Mouse (Mus musculus): ENCODE measurements around the gene Tex50. TPM values are rescaled to one million over a fixed set of nuclear protein-coding genes. Genes with fewer than 3 reads are reported as not detected.
"Not testable (repeated sequence)": the region's sequence is repeated elsewhere in the genome, so short reads cannot be mapped to it uniquely, and the experiment has no call there.

Tex50 gene
- total RNA-seq (2012; rRNA removed) (not detected in 2 replicates), total RNA-seq (2014; rRNA removed) (not detected in 2 replicates), polyA plus RNA-seq (2012; ENCODE audit: insufficient read length, low read depth) (not detected in 2 replicates)

DNA sequence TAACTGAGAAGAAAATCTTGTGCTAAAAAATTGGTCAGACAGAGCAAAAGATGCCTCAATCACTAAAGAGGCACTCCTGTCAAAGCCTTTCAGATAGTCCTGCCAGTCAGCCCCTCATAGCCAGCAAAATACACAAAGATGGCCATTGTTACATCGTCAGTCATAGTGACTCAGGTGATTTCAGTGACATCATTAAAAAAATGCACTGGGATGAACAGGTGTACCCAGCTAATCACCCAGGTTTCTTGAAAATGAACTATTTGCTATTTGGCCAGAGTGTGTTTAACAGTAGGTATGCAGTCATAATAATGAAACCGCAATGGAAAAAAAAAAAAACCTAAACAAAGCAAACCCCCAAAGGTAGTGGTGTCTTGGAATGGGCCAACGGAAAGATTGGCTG, at the start of gene Tex50:
Gene Tex50, minus strand, starts transcription at position 101 of the 400 bp plus-strand sequence.
- TF ChIP-seq BHLHE40 (IDR thresholded peaks at IDR 0.05; ENCODE audit: low read depth, low read length), result no peak
- no peak for TF ChIP-seq ZMIZ1 (IDR thresholded peaks at IDR 0.05; ENCODE audit: low read depth, low read length)
- no peak for TF ChIP-seq ZKSCAN1 (IDR thresholded peaks at IDR 0.05; ENCODE audit: borderline replicate concordance, low read depth, low read length)
- TF ChIP-seq PAX5 (IDR thresholded peaks at IDR 0.05; ENCODE audit: low read length), result no peak
- TF ChIP-seq RCOR1 (conservative IDR thresholded peaks at IDR 0.05; ENCODE audit: low read depth, low read length), result no peak
- no peak for TF ChIP-seq CTCF (conservative IDR thresholded peaks at IDR 0.05 in 1 of 2, IDR thresholded peaks at IDR 0.05 in 1 of 2; ENCODE audit: low read depth in 2 of 2, low read length in 2 of 2)

DNA sequence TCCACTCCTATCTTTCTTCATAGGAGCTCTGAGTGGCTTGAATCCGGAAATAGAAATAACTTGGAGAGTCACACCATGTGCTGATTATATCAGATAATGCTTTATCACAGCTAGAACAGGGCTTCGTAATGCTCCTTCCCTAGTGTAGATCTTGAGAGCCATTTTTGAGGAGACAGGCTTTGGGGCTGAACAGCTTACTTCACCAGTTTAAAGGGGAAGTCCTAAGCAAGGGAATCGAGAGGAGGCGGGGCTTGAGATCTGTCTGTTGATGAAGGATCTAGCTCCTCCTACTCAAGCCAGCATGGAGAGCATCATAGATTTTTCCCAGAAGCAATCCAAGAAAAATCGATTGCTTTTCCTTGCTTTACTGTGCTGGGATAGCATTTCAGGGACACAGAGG, 40.7 kb upstream of the Tex50 start:
- dilution Hi-C loops (cut with MboI; ENCODE audit: extremely low pct_ligation_motif_present, extremely low pct_unique_long_range_greater_than_20kb, low sequenced_read_pairs), result no loop called here
- in situ Hi-C loops (cut with MboI; ENCODE audit: low pct_ligation_motif_present, low pct_unique_long_range_greater_than_20kb, low sequenced_read_pairs), result loop anchor here (25.0 kb wide), 2 partner anchors 263 to 338 kb away; no protein-coding TSS in a partner anchor
- DNase-seq (ENCODE audit: extremely low read depth), result no peak

More for the DNA sequence above, at the start of gene Tex50:
- peaks cover 2% of the 10 kb centered on the region for H3K9me3 ChIP-seq (replicated peaks; ENCODE audit: low read length)
- 0 out of 4 replicates have a peak, but pooled peaks cover 0 to 4% of the 10 kb centered on the region in 2 experiments for H3K4me1 ChIP-seq (ENCODE audit: control insufficient read depth in 1 of 2, insufficient read depth in 2 of 2)
- H3K79me2 ChIP-seq (replicated peaks; ENCODE audit: control insufficient read depth, extremely low read depth, insufficient read depth, poor library complexity, severe bottlenecking), result no peaks in the 10 kb centered on the region
- dilution Hi-C loops (cut with MboI; ENCODE audit: extremely low pct_ligation_motif_present, extremely low pct_unique_long_range_greater_than_20kb, low sequenced_read_pairs) (no loop called here), in situ Hi-C loops (cut with MboI; ENCODE audit: low pct_ligation_motif_present, low pct_unique_long_range_greater_than_20kb, low sequenced_read_pairs) (no loop called here)
- 0 out of 2 replicates have a peak within 1 kb of the TSS, but pooled peaks have one; percentile 14 for H3K4me2 ChIP-seq (ENCODE audit: insufficient read depth, low read depth, poor library complexity, severe bottlenecking)
- H3K36me3 ChIP-seq (replicated peaks in 1 of 2; ENCODE audit: control insufficient read depth in 1 of 2, insufficient read depth in 1 of 2, low read length in 1 of 2), result no peaks in the 10 kb centered on the region
- no peak within 1 kb of the TSS for H3K27ac ChIP-seq (ENCODE audit: insufficient read depth, low read depth)
- DNase-seq (ENCODE audit: extremely low read depth), result no peak
- H3K4me3 ChIP-seq (replicated peaks in 1 of 3; ENCODE audit: low read depth in 2 of 3, low read length in 2 of 3, poor library complexity in 1 of 3), result no peak within 1 kb of the TSS
- no peak within 1 kb of the TSS for H3K9ac ChIP-seq (ENCODE audit: insufficient read depth, low read depth)
- no peaks in the 10 kb centered on the region for H3K27me3 ChIP-seq (replicated peaks)

DNA sequence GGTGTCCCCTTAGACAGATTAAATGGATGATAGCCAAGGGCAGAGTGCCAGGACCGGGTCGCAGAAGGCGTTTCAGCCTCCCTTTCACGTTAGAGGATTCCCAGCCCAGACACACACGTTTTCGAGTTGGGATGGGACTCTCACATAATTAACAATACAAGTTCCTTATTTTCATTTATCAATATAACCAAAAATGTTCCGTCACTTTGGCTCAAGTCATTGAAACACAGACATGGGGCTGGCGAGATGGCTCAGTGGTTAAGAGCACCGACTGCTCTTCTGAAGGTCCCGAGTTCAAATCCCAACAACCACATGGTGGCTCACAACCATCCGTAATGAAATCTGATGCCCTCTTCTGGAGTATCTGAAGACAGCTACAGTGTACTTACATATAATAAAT, 37.2 kb upstream of the Tex50 start:
- H3K27me3 ChIP-seq (replicated peaks); DNase-seq (ENCODE audit: extremely low read depth); H3K27ac ChIP-seq (ENCODE audit: insufficient read depth, low read depth); H3K9ac ChIP-seq (ENCODE audit: insufficient read depth, low read depth); H3K79me2 ChIP-seq (replicated peaks; ENCODE audit: control insufficient read depth, extremely low read depth, insufficient read depth, poor library complexity, severe bottlenecking); H3K9me3 ChIP-seq (replicated peaks; ENCODE audit: low read length); dilution Hi-C loops (cut with MboI; ENCODE audit: extremely low pct_ligation_motif_present, extremely low pct_unique_long_range_greater_than_20kb, low sequenced_read_pairs); H3K36me3 ChIP-seq (replicated peaks in 1 of 2; ENCODE audit: control insufficient read depth in 1 of 2, insufficient read depth in 1 of 2, low read length in 1 of 2): not testable (repeated sequence)
- H3K4me2 ChIP-seq (ENCODE audit: insufficient read depth, low read depth, poor library complexity, severe bottlenecking), result peak overlapping the region; percentile 82; the same call in 1 of the 2 replicates
- in situ Hi-C loops (cut with MboI; ENCODE audit: low pct_ligation_motif_present, low pct_unique_long_range_greater_than_20kb, low sequenced_read_pairs), result loop anchor here (25.0 kb wide), 2 partner anchors 259 to 334 kb away; no protein-coding TSS in a partner anchor
- H3K4me3 ChIP-seq (replicated peaks in 1 of 3; ENCODE audit: low read depth in 2 of 3, low read length in 2 of 3, poor library complexity in 1 of 3), result peak overlapping the region in 1 of 3 experiments; percentile 48
- peaks cover 7 to 17% of the 10 kb centered on the region in 2 experiments; a peak in 2 of 4 replicates for H3K4me1 ChIP-seq (ENCODE audit: control insufficient read depth in 1 of 2, insufficient read depth in 2 of 2)

More for the DNA sequence above, 40.7 kb upstream of the Tex50 start:
- Histone ChIP-seq H3K4me1 (ENCODE audit: control insufficient read depth in 1 of 2, insufficient read depth in 2 of 2) (peaks cover 2 to 11% of the 10 kb centered on the region in 2 experiments; a peak in 2 of 4 replicates), H3K27ac (ENCODE audit: insufficient read depth, low read depth) (no peak overlapping the region), H3K27me3 (replicated peaks) (no peaks in the 10 kb centered on the region), H3K4me3 (replicated peaks in 1 of 3; ENCODE audit: low read depth in 2 of 3, low read length in 2 of 3, poor library complexity in 1 of 3) (no peak overlapping the region), H3K79me2 (replicated peaks; ENCODE audit: control insufficient read depth, extremely low read depth, insufficient read depth, poor library complexity, severe bottlenecking) (no peaks in the 10 kb centered on the region), H3K9me3 (replicated peaks; ENCODE audit: low read length) (no peaks in the 10 kb centered on the region), H3K4me2 (ENCODE audit: insufficient read depth, low read depth, poor library complexity, severe bottlenecking) (no peak overlapping the region), H3K9ac (ENCODE audit: insufficient read depth, low read depth) (no peak overlapping the region), H3K36me3 (replicated peaks in 1 of 2; ENCODE audit: control insufficient read depth in 1 of 2, insufficient read depth in 1 of 2, low read length in 1 of 2) (no peaks in the 10 kb centered on the region)
- no peak for TF ChIP-seq MAX (IDR thresholded peaks at IDR 0.05; ENCODE audit: low read length)
- TF ChIP-seq IRF4 (IDR thresholded peaks at IDR 0.05; ENCODE audit: low read depth, low read length), result no peak
- no peak for TF ChIP-seq JUN (IDR thresholded peaks at IDR 0.05; ENCODE audit: insufficient read depth, low read depth, low read length)
- TF ChIP-seq EP300 (IDR thresholded peaks at IDR 0.05; ENCODE audit: low read length), result no peak
- no peak for TF ChIP-seq MAFK (IDR thresholded peaks at IDR 0.05; ENCODE audit: insufficient replicate concordance, low read length)

Measured in CH12.LX (cell line).